Mouse (Mus musculus) ES-E14 (cell line): ENCODE measurements around the gene Rps2.

ENCODE experiments used
- HCFC1 ChIP-seq: IDR thresholded peaks from 2 replicates; pipeline ENCODE4 v1.6.1; 2012; ENCODE audit warnings: low read length, inconsistent platforms, borderline replicate concordance; ENCODE audit not compliant: insufficient read depth
- MAFK ChIP-seq: IDR thresholded peaks from 2 replicates; pipeline ENCODE4 v1.6.1; 2014; ENCODE audit warnings: mild to moderate bottlenecking, low read depth, low read length, inconsistent platforms; ENCODE audit not compliant: insufficient read depth
- ZC3H11A ChIP-seq: IDR thresholded peaks from 2 replicates; pipeline ENCODE4 v1.6.1; 2012; ENCODE audit warnings: low read depth, mild to moderate bottlenecking, inconsistent platforms, low read length, borderline replicate concordance
- ZNF384 ChIP-seq: IDR thresholded peaks from 2 replicates; pipeline ENCODE4 v1.6.1; 2012; ENCODE audit warnings: low read depth, low read length, inconsistent platforms

- TF ChIP-seq MAFK (no peak), HCFC1 (no peak), ZC3H11A (no peak), ZNF384 (no peak)
Measured at GRCm38 (mm10) chr17:24670246-24670844, 47.6 kb upstream of the Rps2 start.
